Mouse (Mus musculus): ENCODE measurements around the gene Zdhhc14. TPM values are rescaled to one million over a fixed set of nuclear protein-coding genes. Genes with fewer than 3 reads are reported as not detected.

The Zdhhc14 gene
- polyA plus RNA-seq, 1 experiment from 2014 or later = 0.99 TPM

GRCm38 (mm10) chr17:5801761-5802655 lies 309.7 kb downstream of the Zdhhc14 start:
- Histone ChIP-seq H3K27me3 (ENCODE audit: control insufficient read depth, insufficient read depth, low read length) (no peaks in the 10 kb centered on the region), H3K4me1 (ENCODE audit: control insufficient read depth, insufficient read depth, low read length) (peaks cover 34% of the 10 kb centered on the region), H3K9me3 (replicated peaks; ENCODE audit: control insufficient read depth, low read length) (no peaks in the 10 kb centered on the region), H3K9ac (ENCODE audit: low read length) (no peak overlapping the region), H3K4me3 (replicated peaks; ENCODE audit: low read length) (no peak overlapping the region), H3K27ac (ENCODE audit: low read length) (no peak overlapping the region), H3K36me3 (ENCODE audit: control insufficient read depth, insufficient read depth, low read length) (no peaks in the 10 kb centered on the region), H3K4me2 (ENCODE audit: low read depth, low read length) (no peak overlapping the region)
- no peak for ATAC-seq (ENCODE audit: insufficient read depth, low FRiP score)
- WGBS = 47% methylated on average over 17 of the region's 17 CpGs

GRCm38 (mm10) chr17:5802656-5802955 lies 310.2 kb downstream of the Zdhhc14 start:
- no peak overlapping the region for H3K4me2 ChIP-seq (ENCODE audit: low read depth, low read length)
- no peaks in the 10 kb centered on the region for H3K9me3 ChIP-seq (replicated peaks; ENCODE audit: control insufficient read depth, low read length)
- no peak for ATAC-seq (ENCODE audit: insufficient read depth, low FRiP score)
- H3K27ac ChIP-seq (ENCODE audit: low read length) = no peak overlapping the region
- H3K9ac ChIP-seq (ENCODE audit: low read length) = no peak overlapping the region
- peaks cover 34% of the 10 kb centered on the region for H3K4me1 ChIP-seq (ENCODE audit: control insufficient read depth, insufficient read depth, low read length)
- H3K4me3 ChIP-seq (replicated peaks; ENCODE audit: low read length) = no peak overlapping the region
- H3K27me3 ChIP-seq (ENCODE audit: control insufficient read depth, insufficient read depth, low read length) = no peaks in the 10 kb centered on the region
- no peaks in the 10 kb centered on the region for H3K36me3 ChIP-seq (ENCODE audit: control insufficient read depth, insufficient read depth, low read length)
- WGBS = 77% methylated on average over 5 of the region's 5 CpGs

Other genes with a start within 250 kb of the Zdhhc14 start
- not detected in 2 replicates for gene Ldhal6b, start 73.8 kb upstream of the Zdhhc14 start, polyA plus RNA-seq (2015; fragmentation: Nextera tagmentation; extraction: Ambion mirVana)
- gene Tmem242, start 52.3 kb upstream of the Zdhhc14 start, polyA plus RNA-seq (2015; fragmentation: Nextera tagmentation; extraction: Ambion mirVana) = 111 and 130 TPM in 2 replicates

Data from stomach, embryonic 16.5 days (tissue).